Mouse (Mus musculus) heart, adult 11 months (tissue): ENCODE data around the gene Srcap.
"Not testable (repeated sequence)": the region's sequence is repeated elsewhere in the genome, so short reads cannot be mapped to it uniquely, and the experiment has no call there.

Experiments
- DNase-seq: peaks from one replicate; pipeline ENCODE4 v3.0.0; 2022

Gene Srcap

GRCm38 (mm10) chr7:127511808-127512230 is at the start of gene Srcap:
TSS of gene Srcap (plus strand) at chr7:127511983.
- peak; percentile 100 for DNase-seq

- no peak for DNase-seq
Measured at GRCm38 (mm10) chr7:127465191-127465590, 46.6 kb upstream of the Srcap start.

- DNase-seq = not testable (repeated sequence)
Measured at GRCm38 (mm10) chr7:127465670-127466069, 46.1 kb upstream of the Srcap start.

GRCm38 (mm10) chr7:127466606-127467005 is 45.2 kb upstream of the Srcap start:
- DNase-seq = no peak

GRCm38 (mm10) chr7:127470011-127470715 is 41.6 kb upstream of the Srcap start:
- DNase-seq = peak; percentile 94

GRCm38 (mm10) chr7:127470743-127471645 is 40.8 kb upstream of the Srcap start:
- peak; percentile 100 for DNase-seq

- DNase-seq = no peak
Measured at GRCm38 (mm10) chr7:127471646-127472010, 40.2 kb upstream of the Srcap start.

- no peak for DNase-seq
Measured at GRCm38 (mm10) chr7:127472060-127472459, 39.7 kb upstream of the Srcap start.

- peak; percentile 93 for DNase-seq
Measured at GRCm38 (mm10) chr7:127473705-127474104, 38.1 kb upstream of the Srcap start.

- DNase-seq = peak; percentile 93
Measured at GRCm38 (mm10) chr7:127474378-127475070, 37.3 kb upstream of the Srcap start.

GRCm38 (mm10) chr7:127475186-127475740 is 36.5 kb upstream of the Srcap start:
- DNase-seq = peak; percentile 93

- DNase-seq = peak; percentile 89
Measured at GRCm38 (mm10) chr7:127476336-127476735, 35.4 kb upstream of the Srcap start.

- peak; percentile 89 for DNase-seq
Measured at GRCm38 (mm10) chr7:127476855-127477254, 34.9 kb upstream of the Srcap start.

GRCm38 (mm10) chr7:127477687-127478634 is 33.8 kb upstream of the Srcap start:
- peak; percentile 100 for DNase-seq

- DNase-seq = peak; percentile 100
Measured at GRCm38 (mm10) chr7:127478635-127479317, 33.0 kb upstream of the Srcap start, which contains the start of gene Fbrs. TSS of gene Fbrs (plus strand) at chr7:127479199.

GRCm38 (mm10) chr7:127479318-127480225 is 32.2 kb upstream of the Srcap start:
- peak; percentile 97 for DNase-seq

- peak; percentile 91 for DNase-seq
Measured at GRCm38 (mm10) chr7:127480321-127480720, 31.5 kb upstream of the Srcap start.

- DNase-seq = no peak
Measured at GRCm38 (mm10) chr7:127485416-127485815, 26.4 kb upstream of the Srcap start.

- not testable (repeated sequence) for DNase-seq
Measured at GRCm38 (mm10) chr7:127488364-127488763, 23.4 kb upstream of the Srcap start.

- peak; percentile 90 for DNase-seq
Measured at GRCm38 (mm10) chr7:127489982-127490381, 21.8 kb upstream of the Srcap start.
